Mouse (Mus musculus): ENCODE measurements at regions not wholly inside any gene's neighbourhood (a gene's known extent, or its start where the extent isn't known, plus 50 kb on each side); places are given as distances from the start of the nearest gene placed in this dataset.

DNA sequence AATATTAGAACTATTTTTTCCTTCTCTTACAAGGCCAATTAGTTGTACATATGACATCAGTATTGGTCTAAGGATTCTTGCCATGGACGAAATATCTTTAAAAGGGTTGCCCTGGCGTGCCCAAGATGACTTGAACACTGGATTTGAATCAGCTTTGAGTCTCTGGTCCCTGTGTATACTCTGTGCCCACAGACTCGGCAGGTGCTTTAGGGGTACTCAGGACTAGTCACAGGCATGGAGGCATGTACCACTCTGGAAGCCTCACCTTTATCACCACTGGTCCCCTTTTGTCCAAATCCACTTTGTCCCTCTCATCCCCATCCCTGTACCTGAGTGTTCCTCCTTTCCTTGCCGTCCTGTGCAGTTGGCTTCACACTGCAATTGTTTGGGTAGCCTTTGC is 750.3 kb upstream of the Car8 start:
- TF ChIP-seq POLR2A (IDR thresholded peaks at IDR 0.05; ENCODE audit: low read depth, low read length) (no peak), CTCF (IDR thresholded peaks at IDR 0.05; ENCODE audit: extremely low read depth, insufficient read length, insufficient replicate concordance, low read depth, low read length) (no peak)

Measured in small intestine, adult 2 months (tissue).